Mouse (Mus musculus): ENCODE data around the gene Gm3336.

DNA sequence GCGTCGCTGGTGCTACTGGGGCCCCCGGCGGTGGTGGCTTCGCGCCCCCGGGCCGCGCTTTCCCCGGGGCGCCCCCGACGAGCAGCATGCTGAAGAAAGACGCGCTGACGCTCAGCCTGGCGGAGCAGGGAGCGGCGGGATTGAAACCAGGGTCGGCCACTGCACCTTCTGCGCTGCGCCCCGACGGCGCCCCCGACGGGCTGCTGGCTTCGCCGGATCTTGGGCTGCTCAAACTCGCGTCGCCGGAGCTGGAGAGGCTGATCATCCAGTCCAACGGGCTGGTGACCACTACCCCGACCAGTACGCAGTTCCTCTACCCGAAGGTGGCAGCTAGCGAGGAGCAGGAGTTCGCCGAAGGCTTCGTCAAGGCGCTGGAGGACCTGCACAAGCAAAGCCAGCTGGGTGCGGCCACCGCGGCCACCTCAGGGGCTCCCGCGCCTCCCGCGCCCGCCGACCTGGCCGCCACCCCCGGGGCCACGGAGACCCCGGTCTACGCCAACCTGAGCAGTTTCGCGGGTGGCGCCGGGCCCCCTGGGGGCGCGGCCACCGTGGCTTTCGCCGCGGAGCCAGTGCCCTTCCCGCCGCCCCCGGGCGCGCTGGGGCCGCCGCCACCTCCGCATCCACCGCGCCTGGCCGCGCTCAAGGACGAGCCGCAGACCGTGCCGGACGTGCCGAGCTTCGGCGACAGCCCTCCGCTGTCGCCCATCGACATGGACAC, 19.1 kb upstream of the Gm3336 start:
- TF ChIP-seq GATA1 (IDR thresholded peaks at IDR 0.05; ENCODE audit: low read length): no peak
- TF ChIP-seq TAL1 (IDR thresholded peaks at IDR 0.05; ENCODE audit: low read length): no peak

Data from erythroblast, embryonic 14.5 days (primary cell).